Mouse (Mus musculus) neutrophil, adult 59 days (primary cell): ENCODE results near the gene Slc26a8. TPM values are rescaled to one million over a fixed set of nuclear protein-coding genes. Genes with fewer than 3 reads are reported as not detected.

ENCODE experiments used
- total RNA-seq, 2 experiments: library from RNA; stranded (reverse); gene quantifications; 1 replicate in 1 of 2; 2 replicates in 1 of 2; pipeline ENCODE4 v1.2.4; 2023

The Slc26a8 gene
- 1 to 10 TPM; 2.2 to 2.4 TPM for total RNA-seq

DNA sequence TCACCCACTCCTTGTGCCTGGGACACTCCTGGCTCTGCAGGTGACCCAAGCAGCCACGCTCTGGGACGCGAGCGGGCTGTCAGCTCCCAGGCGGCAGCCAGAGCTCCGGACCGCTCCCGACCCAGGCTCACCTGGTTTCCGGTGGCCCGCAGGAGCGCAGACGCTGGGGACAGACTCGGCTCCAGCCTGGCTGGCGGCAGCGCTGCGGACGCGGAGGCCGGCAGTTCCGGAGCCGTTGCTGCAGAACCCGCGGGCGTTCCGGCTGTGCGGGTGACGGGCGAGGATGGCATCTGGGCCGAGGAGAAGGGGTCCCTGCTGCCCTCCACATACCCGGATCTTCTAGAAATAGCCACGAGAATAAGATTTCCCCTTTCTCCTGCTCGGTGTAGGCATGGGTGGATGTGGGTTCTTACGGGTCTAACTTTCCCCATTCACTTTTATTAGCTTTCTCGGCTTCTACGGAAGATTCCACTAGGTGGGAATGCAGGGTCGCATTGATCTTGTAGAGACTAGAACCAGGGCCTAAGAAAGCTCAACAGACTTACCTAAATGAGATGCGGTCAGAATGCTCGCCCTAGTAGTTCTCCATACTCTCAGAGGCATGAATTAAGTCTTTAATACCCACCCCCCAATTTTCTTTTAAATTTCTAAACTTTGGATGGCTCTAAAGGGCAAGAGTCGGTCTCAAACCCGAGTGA is at the start of gene Slc26a8:
Gene Slc26a8 (minus strand): TSS at position 648 of the 698 bp plus-strand sequence.

DNA sequence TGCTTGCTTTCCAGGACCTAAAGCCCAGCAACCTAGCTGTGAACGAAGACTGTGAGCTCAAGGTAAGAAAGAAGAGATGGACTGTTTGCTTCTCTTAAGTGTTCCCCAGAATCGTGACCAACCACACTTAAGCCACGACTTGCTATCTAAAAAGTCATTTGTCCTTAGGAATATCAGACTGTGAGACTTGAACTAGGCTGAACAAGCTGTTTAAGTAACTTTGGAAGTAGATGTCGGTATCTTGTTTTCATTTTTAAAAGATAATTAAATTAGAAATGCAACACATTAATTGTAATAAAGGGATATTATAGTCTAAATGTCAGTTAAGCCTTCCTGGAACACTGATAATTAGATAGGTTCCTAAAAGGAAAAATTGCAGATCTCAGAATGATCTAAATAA is 35.8 kb upstream of the Slc26a8 start, which contains the start of gene AC170998.1:
Gene AC170998.1 (plus strand): TSS at position 301 of the 400 bp plus-strand sequence.

DNA sequence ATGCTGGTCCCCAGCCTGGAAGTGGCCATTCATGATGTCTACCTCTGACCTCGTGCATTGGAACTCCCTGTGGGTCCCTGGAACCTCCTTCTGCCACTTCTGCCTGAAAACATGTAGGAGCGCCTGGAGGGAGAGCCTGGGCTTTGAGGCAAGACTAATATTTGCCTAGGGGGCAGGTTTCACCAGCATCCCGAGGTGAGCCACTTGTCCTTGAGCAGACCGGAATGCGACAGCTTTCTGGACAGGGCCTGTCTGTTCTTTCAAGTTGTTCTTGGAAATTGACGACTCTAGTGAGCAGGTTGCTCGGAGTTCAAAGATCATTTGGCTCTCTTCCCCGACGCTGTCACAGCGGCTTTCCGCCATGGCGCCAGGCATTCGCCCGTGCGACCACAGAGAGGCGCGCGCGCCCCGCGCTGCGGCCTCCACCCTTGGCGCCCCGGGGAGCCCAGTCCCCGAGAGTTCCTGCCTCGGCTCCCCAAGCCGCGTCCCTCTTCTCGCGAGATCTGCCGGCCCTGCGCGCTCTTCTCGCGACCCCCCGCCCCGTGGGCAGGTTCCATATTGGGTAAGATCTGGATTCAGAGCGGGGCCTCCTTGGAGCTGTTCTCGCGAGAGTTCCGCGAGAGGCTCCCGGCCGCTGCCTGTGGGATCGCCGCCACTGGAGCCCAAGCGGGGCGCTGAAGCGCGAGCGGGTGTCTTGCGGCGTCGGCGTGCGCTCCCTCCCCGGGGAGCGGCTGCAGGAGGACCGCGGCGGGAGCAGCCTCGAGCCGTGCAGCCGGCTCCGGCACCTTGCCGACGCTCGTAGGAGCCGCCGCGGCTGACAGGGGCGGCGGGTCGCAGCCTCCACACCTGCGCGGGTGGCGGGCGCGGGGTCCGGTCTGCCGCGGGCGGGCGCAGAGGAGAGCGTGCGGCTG is 998 bp upstream of the Slc26a8 start, which contains the start of gene Mapk14:
Gene Mapk14 (plus strand): TSS at position 554 of the 911 bp plus-strand sequence.

DNA sequence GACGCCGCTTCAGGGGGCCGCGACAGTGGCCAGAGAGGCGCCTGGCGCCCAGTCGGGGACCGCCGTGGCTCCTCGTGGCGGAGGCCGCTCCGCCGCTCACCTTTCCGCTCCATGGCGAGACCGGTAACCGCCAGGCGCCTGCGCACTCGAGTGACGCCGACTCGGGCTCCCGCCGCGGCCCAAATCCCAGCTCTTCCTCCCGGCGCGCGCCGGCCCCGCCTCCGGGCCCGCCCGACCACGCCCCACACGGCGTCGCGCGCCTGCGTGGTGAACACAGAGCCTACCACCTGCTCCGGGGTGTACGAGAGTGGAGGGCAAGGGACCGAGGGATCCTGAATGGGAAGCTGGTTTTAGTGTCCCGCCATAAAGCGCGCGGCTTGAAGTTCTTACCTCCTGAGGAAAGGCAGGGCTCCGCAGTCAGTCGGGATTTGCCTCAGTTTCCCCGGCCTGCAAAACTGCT is 67.7 kb downstream of the Slc26a8 start, which contains the start of gene Srpk1:
Gene Srpk1 (minus strand): TSS at position 410 of the 460 bp plus-strand sequence.

Other genes starting within 250 kb of the Slc26a8 start
- gene Fkbp5, start 172.7 kb downstream of the Slc26a8 start, total RNA-seq: 10 to 100 TPM; 36.3 to 46.3 TPM
- gene Armc12, start 159.4 kb downstream of the Slc26a8 start, total RNA-seq: 1 to 10 TPM; 1.9 to 2.3 TPM
- gene Clpsl2, start 140.8 kb downstream of the Slc26a8 start, total RNA-seq: not detected
- gene Clps, start 129.5 kb downstream of the Slc26a8 start, total RNA-seq: not detected
- gene Lhfpl5, start 114.6 kb downstream of the Slc26a8 start, total RNA-seq: not detected
- 10 to 100 TPM; 52.1 to 58.2 TPM for gene Srpk1, start 67.5 kb downstream of the Slc26a8 start, total RNA-seq
- gene Mapk14, start 1.1 kb upstream of the Slc26a8 start, total RNA-seq: 100 to 1,000 TPM; 235 to 247 TPM
- 10 to 100 TPM in 1 of 2 experiments, 1 to 10 TPM in 1; 9.6 to 13.5 TPM for gene AC170998.1, start 35.9 kb upstream of the Slc26a8 start, total RNA-seq
- 100 to 1,000 TPM; 145 to 187 TPM for gene Mapk13, start 79.1 kb upstream of the Slc26a8 start, total RNA-seq
- gene Brpf3, start 110.9 kb upstream of the Slc26a8 start, total RNA-seq: 10 to 100 TPM; 46.3 to 55.6 TPM
- 1 to 10 TPM; 5.0 to 5.2 TPM for gene Pnpla1, start 168.2 kb upstream of the Slc26a8 start, total RNA-seq
- gene 4930539E08Rik, start 225.1 kb upstream of the Slc26a8 start, total RNA-seq: under 1 TPM; 0.13 to 0.20 TPM